Mouse (Mus musculus): ENCODE data around the gene Gm10803.

DNA sequence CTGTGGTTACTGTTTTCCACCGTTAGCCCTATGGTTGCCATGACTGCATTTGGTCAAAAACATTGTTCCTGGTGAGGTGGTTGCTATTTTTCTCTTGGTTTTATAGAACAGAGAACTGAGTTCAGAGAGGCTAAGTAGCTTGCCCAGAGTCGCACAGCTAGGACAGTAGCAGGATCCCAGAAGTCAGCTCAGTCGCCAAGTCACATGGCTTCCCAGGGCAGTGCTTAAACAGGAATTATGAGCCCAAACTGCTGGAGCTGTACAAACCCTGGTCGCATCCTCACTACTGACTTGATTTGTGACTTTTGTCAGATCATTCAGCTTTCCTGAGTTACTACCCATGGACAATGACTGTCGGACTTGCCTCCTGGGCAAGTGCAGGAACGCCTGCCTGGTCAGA is 38.8 kb upstream of the Gm10803 start:
- TF ChIP-seq CTCF (IDR thresholded peaks at IDR 0.05) (no peak), EP300 (IDR thresholded peaks at IDR 0.05) (no peak)

All from lung, postnatal 0 days (tissue).